Mouse (Mus musculus) T-cell, adult 2 months (primary cell): ENCODE measurements around the gene Ckb.
"Not testable (repeated sequence)": the region's sequence is repeated elsewhere in the genome, so short reads cannot be mapped to it uniquely, and the experiment has no call there.

ENCODE experiments used
- DNase-seq: peaks from one replicate; pipeline ENCODE4 v3.0.0; 2022; ENCODE audit warnings: low spot score

The Ckb gene

GRCm38 (mm10) chr12:111669000-111669788 is 2.9 kb downstream of the Ckb start:
- no peak for DNase-seq

- peak; percentile 89 for DNase-seq
Measured at GRCm38 (mm10) chr12:111668457-111668912, 3.7 kb downstream of the Ckb start.

GRCm38 (mm10) chr12:111667421-111667820 is 4.7 kb downstream of the Ckb start:
- no peak for DNase-seq

GRCm38 (mm10) chr12:111666380-111666779 is 5.8 kb downstream of the Ckb start:
- no peak for DNase-seq

- no peak for DNase-seq
Measured at GRCm38 (mm10) chr12:111665041-111665880, 6.9 kb downstream of the Ckb start.

GRCm38 (mm10) chr12:111664144-111664634 is 7.9 kb downstream of the Ckb start:
- DNase-seq: no peak

GRCm38 (mm10) chr12:111663228-111664143 is 8.7 kb downstream of the Ckb start:
- no peak for DNase-seq

GRCm38 (mm10) chr12:111661554-111661953 is 10.6 kb downstream of the Ckb start:
- DNase-seq: not testable (repeated sequence)

GRCm38 (mm10) chr12:111660628-111661027 is 11.5 kb downstream of the Ckb start:
- DNase-seq: no peak

GRCm38 (mm10) chr12:111659331-111659730 is 12.8 kb downstream of the Ckb start:
- DNase-seq: no peak

- no peak for DNase-seq
Measured at GRCm38 (mm10) chr12:111655695-111656094, 16.4 kb downstream of the Ckb start.

GRCm38 (mm10) chr12:111653434-111653833 is 18.7 kb downstream of the Ckb start:
- peak; percentile 44 for DNase-seq

- no peak for DNase-seq
Measured at GRCm38 (mm10) chr12:111652953-111653352, 19.2 kb downstream of the Ckb start.

GRCm38 (mm10) chr12:111648061-111648645 is 24.0 kb downstream of the Ckb start:
- DNase-seq: peak; percentile 32
